Mouse (Mus musculus) c-Kit-positive CD71-negative TER-119-negative erythroid progenitor cells, embryonic 14.5 days (primary cell): Measurements from ENCODE around the gene Zzef1.

Source experiments
- DNase-seq: peaks from one replicate; pipeline ENCODE4 v3.0.0-alpha.2; 2013; ENCODE audit warnings: low read depth

Zzef1 gene

GRCm38 (mm10) chr11:72957318-72957717 is 161.3 kb downstream of the Zzef1 start:
- DNase-seq, result no peak

- DNase-seq, result no peak
These were observed 164.1 kb downstream of the Zzef1 start for GRCm38 (mm10) chr11:72959924-72960679.

- DNase-seq, result no peak
These were observed 164.7 kb downstream of the Zzef1 start for GRCm38 (mm10) chr11:72960723-72961071.

- DNase-seq, result peak; percentile 71
These were observed 165.3 kb downstream of the Zzef1 start, which contains the start of gene Atp2a3 for GRCm38 (mm10) chr11:72961072-72961980. TSS of gene Atp2a3 (plus strand) at chr11:72961169.

GRCm38 (mm10) chr11:72962378-72962777 is 166.4 kb downstream of the Zzef1 start:
- no peak for DNase-seq

- DNase-seq, result no peak
These were observed 167.2 kb downstream of the Zzef1 start for GRCm38 (mm10) chr11:72963058-72963788.

GRCm38 (mm10) chr11:72963789-72964294 is 167.8 kb downstream of the Zzef1 start:
- no peak for DNase-seq

- DNase-seq, result no peak
These were observed 179.0 kb downstream of the Zzef1 start for GRCm38 (mm10) chr11:72974995-72975503.
